Mouse (Mus musculus) lung, adult 2 months (tissue): Measurements from ENCODE around the gene Ntn1.

ENCODE experiments used
- CTCF ChIP-seq: fragments of 200-500 bp; IDR thresholded peaks from 2 replicates; pipeline ENCODE4 v1.5.1; 2011; ENCODE audit warnings: mild to moderate bottlenecking, low read length, control low read depth; ENCODE audit not compliant: insufficient read depth
- POLR2A ChIP-seq: fragments of 200-500 bp; IDR thresholded peaks from 2 replicates; pipeline ENCODE4 v1.6.1; 2011; ENCODE audit warnings: low read depth, mild to moderate bottlenecking, control low read depth, low read length, borderline replicate concordance; ENCODE audit errors: extremely low read depth

DNA sequence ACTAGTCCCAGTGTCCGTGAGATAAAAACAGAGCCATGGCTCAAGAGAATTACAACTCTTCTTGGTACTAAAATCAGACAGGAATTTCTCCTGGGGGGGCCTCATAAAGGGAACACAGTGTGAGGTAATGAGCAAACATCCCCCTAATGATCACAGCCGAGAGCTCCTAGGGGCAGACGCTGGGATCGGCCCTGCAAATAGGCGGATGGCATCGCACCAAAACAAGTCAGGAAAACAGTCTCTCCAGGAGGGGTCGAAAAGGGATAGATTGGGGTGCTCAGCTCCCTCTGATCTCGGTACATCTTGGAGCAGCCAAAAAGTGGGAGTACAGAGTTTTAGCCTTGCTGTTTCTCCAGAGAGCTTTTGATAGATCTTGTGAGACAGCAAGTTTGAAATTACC is 11.0 kb downstream of the Ntn1 start:
- TF ChIP-seq CTCF (no peak), POLR2A (no peak)
